Mouse (Mus musculus): ENCODE results near the gene Pnpla7.

Pnpla7 gene

GRCm38 (mm10) chr2:24987762-24988161, 11.9 kb downstream of the Pnpla7 start:
- no peak for DNase-seq (ENCODE audit: low read depth, low spot score)

GRCm38 (mm10) chr2:24995332-24995731, 19.5 kb downstream of the Pnpla7 start:
- no peak for DNase-seq (ENCODE audit: low read depth, low spot score)

- DNase-seq (ENCODE audit: low read depth, low spot score), result no peak
These were observed 20.6 kb downstream of the Pnpla7 start for GRCm38 (mm10) chr2:24996471-24996870.

GRCm38 (mm10) chr2:25000544-25001235, 24.9 kb downstream of the Pnpla7 start:
- DNase-seq (ENCODE audit: low read depth, low spot score), result no peak

- no peak for DNase-seq (ENCODE audit: low read depth, low spot score)
These were observed 28.3 kb downstream of the Pnpla7 start for GRCm38 (mm10) chr2:25003946-25004786.

GRCm38 (mm10) chr2:25006767-25007166, 30.9 kb downstream of the Pnpla7 start:
- DNase-seq (ENCODE audit: low read depth, low spot score), result no peak

- no peak for DNase-seq (ENCODE audit: low read depth, low spot score)
These were observed 32.4 kb downstream of the Pnpla7 start for GRCm38 (mm10) chr2:25008250-25008649.

GRCm38 (mm10) chr2:25022678-25023077, 46.8 kb downstream of the Pnpla7 start:
- DNase-seq (ENCODE audit: low read depth, low spot score), result no peak

GRCm38 (mm10) chr2:25025109-25025508, 49.3 kb downstream of the Pnpla7 start:
- DNase-seq (ENCODE audit: low read depth, low spot score), result no peak

GRCm38 (mm10) chr2:25034994-25035393, 59.2 kb downstream of the Pnpla7 start:
- no peak for DNase-seq (ENCODE audit: low read depth, low spot score)

GRCm38 (mm10) chr2:25040089-25040488, 64.3 kb downstream of the Pnpla7 start:
- no peak for DNase-seq (ENCODE audit: low read depth, low spot score)

- DNase-seq (ENCODE audit: low read depth, low spot score), result no peak
These were observed 75.1 kb downstream of the Pnpla7 start for GRCm38 (mm10) chr2:25050921-25051320.

GRCm38 (mm10) chr2:25051450-25051849, 75.6 kb downstream of the Pnpla7 start:
- DNase-seq (ENCODE audit: low read depth, low spot score), result no peak

- DNase-seq (ENCODE audit: low read depth, low spot score), result no peak
These were observed 77.3 kb downstream of the Pnpla7 start for GRCm38 (mm10) chr2:25053101-25053500.

GRCm38 (mm10) chr2:25054221-25055067, 78.6 kb downstream of the Pnpla7 start, which contains the start of gene Nsmf:
Nsmf (plus strand) TSS chr2:25054355.
- DNase-seq (ENCODE audit: low read depth, low spot score), result peak; percentile 75

GRCm38 (mm10) chr2:25055068-25055405, 79.2 kb downstream of the Pnpla7 start:
- no peak for DNase-seq (ENCODE audit: low read depth, low spot score)

GRCm38 (mm10) chr2:25055409-25056155, 79.7 kb downstream of the Pnpla7 start:
- DNase-seq (ENCODE audit: low read depth, low spot score), result no peak

GRCm38 (mm10) chr2:25058926-25059325, 83.1 kb downstream of the Pnpla7 start:
- no peak for DNase-seq (ENCODE audit: low read depth, low spot score)

- no peak for DNase-seq (ENCODE audit: low read depth, low spot score)
These were observed 87.7 kb downstream of the Pnpla7 start for GRCm38 (mm10) chr2:25063523-25063922.

GRCm38 (mm10) chr2:25064285-25064684, 88.5 kb downstream of the Pnpla7 start:
- DNase-seq (ENCODE audit: low read depth, low spot score), result no peak

GRCm38 (mm10) chr2:25065537-25065936, 89.7 kb downstream of the Pnpla7 start:
- no peak for DNase-seq (ENCODE audit: low read depth, low spot score)
